Mouse (Mus musculus): ENCODE data around the gene Ptbp1. TPM values are rescaled to one million over a fixed set of nuclear protein-coding genes. Genes with fewer than 3 reads are reported as not detected.

Gene Ptbp1
- polyA plus RNA-seq, 1 experiment from 2014 or later = 371 TPM

- peaks cover 26% of the 10 kb centered on the region for H3K4me1 ChIP-seq (replicated peaks; ENCODE audit: control insufficient read depth, insufficient read depth, low read length)
- no peak for ATAC-seq (ENCODE audit: low read depth)
- WGBS = 66% methylated on average over 20 of the region's 20 CpGs
- H3K9me3 ChIP-seq (ENCODE audit: control insufficient read depth, low read length) = no peaks in the 10 kb centered on the region
- no peak overlapping the region for H3K4me2 ChIP-seq (ENCODE audit: low read depth, low read length)
- H3K27me3 ChIP-seq (ENCODE audit: control insufficient read depth, insufficient read depth, low read depth, low read length) = no peaks in the 10 kb centered on the region
- H3K36me3 ChIP-seq (ENCODE audit: control insufficient read depth, insufficient read depth, low read length) = peaks cover 17% of the 10 kb centered on the region
- H3K27ac ChIP-seq (ENCODE audit: low read length) = no peak overlapping the region
- no peak overlapping the region for H3K4me3 ChIP-seq (ENCODE audit: low read length)
- no peak overlapping the region for H3K9ac ChIP-seq (ENCODE audit: low read length)
These were observed 58.2 kb downstream of the Ptbp1 start for GRCm38 (mm10) chr10:79912412-79912811.

Small RNAs within 50 kb of the gene (microRNA-seq; reads per million reads assigned to microRNA genes)
- not detected for gene Mir6910

Other genes starting within 250 kb of the Ptbp1 start
- gene C2cd4c, start 240.4 kb upstream of the Ptbp1 start, polyA plus RNA-seq (2015; fragmentation: Nextera tagmentation; extraction: Ambion mirVana) = not detected in 2 replicates
- gene Shc2, start 216.5 kb upstream of the Ptbp1 start, polyA plus RNA-seq (2015; fragmentation: Nextera tagmentation; extraction: Ambion mirVana) = 2.0 and 4.2 TPM in 2 replicates
- not detected in 2 replicates for gene Odf3l2, start 208.7 kb upstream of the Ptbp1 start, polyA plus RNA-seq (2015; fragmentation: Nextera tagmentation; extraction: Ambion mirVana)
- gene Madcam1, start 189.9 kb upstream of the Ptbp1 start, polyA plus RNA-seq (2015; fragmentation: Nextera tagmentation; extraction: Ambion mirVana) = 0.53 and 0.69 TPM in 2 replicates
- gene Tpgs1, start 185.1 kb upstream of the Ptbp1 start, polyA plus RNA-seq (2015; fragmentation: Nextera tagmentation; extraction: Ambion mirVana) = 57.5 and 58.3 TPM in 2 replicates
- 64.0 and 68.9 TPM in 2 replicates for gene Cdc34, start 172.2 kb upstream of the Ptbp1 start, polyA plus RNA-seq (2015; fragmentation: Nextera tagmentation; extraction: Ambion mirVana)
- 0.62 and 0.98 TPM in 2 replicates for gene Gzmm, start 165.4 kb upstream of the Ptbp1 start, polyA plus RNA-seq (2015; fragmentation: Nextera tagmentation; extraction: Ambion mirVana)
- gene Bsg, start 149.9 kb upstream of the Ptbp1 start, polyA plus RNA-seq (2015; fragmentation: Nextera tagmentation; extraction: Ambion mirVana) = 1,174 and 1,330 TPM in 2 replicates
- gene Hcn2, start 137.8 kb upstream of the Ptbp1 start, polyA plus RNA-seq (2015; fragmentation: Nextera tagmentation; extraction: Ambion mirVana) = not detected in 2 replicates
- gene Polrmt, start 107.8 kb upstream of the Ptbp1 start, polyA plus RNA-seq (2015; fragmentation: Nextera tagmentation; extraction: Ambion mirVana) = 46.2 and 47.8 TPM in 2 replicates
- 0.11 and 0.29 TPM in 2 replicates for gene Fgf22, start 99.4 kb upstream of the Ptbp1 start, polyA plus RNA-seq (2015; fragmentation: Nextera tagmentation; extraction: Ambion mirVana)
- 47.9 and 61.4 TPM in 2 replicates for gene Rnf126, start 87.5 kb upstream of the Ptbp1 start, polyA plus RNA-seq (2015; fragmentation: Nextera tagmentation; extraction: Ambion mirVana)
- 21.7 and 22.7 TPM in 2 replicates for gene Fstl3, start 77.2 kb upstream of the Ptbp1 start, polyA plus RNA-seq (2015; fragmentation: Nextera tagmentation; extraction: Ambion mirVana)
- gene Prss57, start 63.5 kb upstream of the Ptbp1 start, polyA plus RNA-seq (2015; fragmentation: Nextera tagmentation; extraction: Ambion mirVana) = 0.57 and 2.1 TPM in 2 replicates
- 52.7 and 54.1 TPM in 2 replicates for gene Palm, start 60.9 kb upstream of the Ptbp1 start, polyA plus RNA-seq (2015; fragmentation: Nextera tagmentation; extraction: Ambion mirVana)
- 10.6 and 13.5 TPM in 2 replicates for gene Misp, start 33.4 kb upstream of the Ptbp1 start, polyA plus RNA-seq (2015; fragmentation: Nextera tagmentation; extraction: Ambion mirVana)
- gene Prtn3, start 20.0 kb downstream of the Ptbp1 start, polyA plus RNA-seq (2015; fragmentation: Nextera tagmentation; extraction: Ambion mirVana) = 3.0 and 4.0 TPM in 2 replicates
- 22.6 and 26.4 TPM in 2 replicates for gene Plppr3, start 20.2 kb downstream of the Ptbp1 start, polyA plus RNA-seq (2015; fragmentation: Nextera tagmentation; extraction: Ambion mirVana)
- gene Elane, start 31.8 kb downstream of the Ptbp1 start, polyA plus RNA-seq (2015; fragmentation: Nextera tagmentation; extraction: Ambion mirVana) = 0.26 and 1.2 TPM in 2 replicates
- not detected in 2 replicates for gene Cfd, start 36.4 kb downstream of the Ptbp1 start, polyA plus RNA-seq (2015; fragmentation: Nextera tagmentation; extraction: Ambion mirVana)
- gene Med16, start 54.5 kb downstream of the Ptbp1 start, polyA plus RNA-seq (2015; fragmentation: Nextera tagmentation; extraction: Ambion mirVana) = 48.3 and 51.2 TPM in 2 replicates
- gene Gm26602, start 56.4 kb downstream of the Ptbp1 start, polyA plus RNA-seq (2015; fragmentation: Nextera tagmentation; extraction: Ambion mirVana) = 12.8 TPM in 1 of 2 replicates, not detected in the other
- gene Kiss1r, start 62.5 kb downstream of the Ptbp1 start, polyA plus RNA-seq (2015; fragmentation: Nextera tagmentation; extraction: Ambion mirVana) = 1.0 and 1.1 TPM in 2 replicates
- 151 and 155 TPM in 2 replicates for gene R3hdm4, start 66.8 kb downstream of the Ptbp1 start, polyA plus RNA-seq (2015; fragmentation: Nextera tagmentation; extraction: Ambion mirVana)
- 4.1 and 4.8 TPM in 2 replicates for gene Arid3a, start 72.6 kb downstream of the Ptbp1 start, polyA plus RNA-seq (2015; fragmentation: Nextera tagmentation; extraction: Ambion mirVana)
- 76.7 and 83.0 TPM in 2 replicates for gene Wdr18, start 105.7 kb downstream of the Ptbp1 start, polyA plus RNA-seq (2015; fragmentation: Nextera tagmentation; extraction: Ambion mirVana)
- 0.25 and 0.75 TPM in 2 replicates for gene Grin3b, start 116.3 kb downstream of the Ptbp1 start, polyA plus RNA-seq (2015; fragmentation: Nextera tagmentation; extraction: Ambion mirVana)
- 7.3 and 9.0 TPM in 2 replicates for gene Tmem259, start 129.9 kb downstream of the Ptbp1 start, polyA plus RNA-seq (2015; fragmentation: Nextera tagmentation; extraction: Ambion mirVana)
- gene Cnn2, start 134.2 kb downstream of the Ptbp1 start, polyA plus RNA-seq (2015; fragmentation: Nextera tagmentation; extraction: Ambion mirVana) = 401 and 405 TPM in 2 replicates
- 4.9 and 5.6 TPM in 2 replicates for gene Abca7, start 142.1 kb downstream of the Ptbp1 start, polyA plus RNA-seq (2015; fragmentation: Nextera tagmentation; extraction: Ambion mirVana)
- 18.1 and 21.8 TPM in 2 replicates for gene Arhgap45, start 162.2 kb downstream of the Ptbp1 start, polyA plus RNA-seq (2015; fragmentation: Nextera tagmentation; extraction: Ambion mirVana)
- gene Polr2e, start 185.4 kb downstream of the Ptbp1 start, polyA plus RNA-seq (2015; fragmentation: Nextera tagmentation; extraction: Ambion mirVana) = 194 and 210 TPM in 2 replicates
- gene Gpx4, start 192.7 kb downstream of the Ptbp1 start, polyA plus RNA-seq (2015; fragmentation: Nextera tagmentation; extraction: Ambion mirVana) = 554 and 585 TPM in 2 replicates

Measured in lung, embryonic 16.5 days (tissue).